Mouse (Mus musculus): ENCODE measurements around the gene Ifna1. TPM values are rescaled to one million over a fixed set of nuclear protein-coding genes. Genes with fewer than 3 reads are reported as not detected.
"Not testable (repeated sequence)": the region's sequence is repeated elsewhere in the genome, so short reads cannot be mapped to it uniquely, and the experiment has no call there.

The Ifna1 gene
- total RNA-seq (2022): not detected

- no peak for DNase-seq (ENCODE audit: low spot score in 2 of 2)
These were observed at the start of gene Ifna1 for GRCm38 (mm10) chr4:88849698-88850097. Gene Ifna1, plus strand, starts transcription at chr4:88850087.

GRCm38 (mm10) chr4:88802954-88803353 lies 46.9 kb upstream of the Ifna1 start, which contains the start of gene Gm13287:
Gene Gm13287, plus strand, starts transcription at chr4:88803254.
- not testable (repeated sequence) for DNase-seq (ENCODE audit: low spot score in 2 of 2)

- DNase-seq (ENCODE audit: low spot score in 2 of 2): not testable (repeated sequence)
These were observed 44.7 kb upstream of the Ifna1 start, which contains the start of gene Gm13288 for GRCm38 (mm10) chr4:88805231-88805630. Gene Gm13288, plus strand, starts transcription at chr4:88805531.

GRCm38 (mm10) chr4:88805761-88806160 lies 44.1 kb upstream of the Ifna1 start:
- DNase-seq (ENCODE audit: low spot score in 2 of 2): peak in 1 of 2 experiments; percentile 10

DNA sequence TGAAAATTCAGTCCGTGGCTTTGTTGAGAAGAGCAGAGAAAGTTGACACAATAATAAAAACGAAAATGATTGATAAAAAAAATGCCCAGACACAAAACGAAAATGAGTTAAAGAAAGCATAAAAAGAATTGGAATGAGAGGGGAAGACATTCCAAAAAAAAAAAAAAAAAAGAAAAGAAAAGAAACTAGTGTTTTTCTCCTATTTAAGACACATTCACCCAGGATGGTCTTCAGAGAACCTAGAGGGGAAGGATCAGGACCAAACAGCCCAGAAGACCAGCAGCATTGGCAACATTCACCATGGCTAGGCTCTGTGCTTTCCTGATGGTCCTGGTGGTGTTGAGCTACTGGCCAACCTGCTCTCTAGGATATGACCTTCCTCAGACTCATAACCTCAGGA lies 34.0 kb upstream of the Ifna1 start, which contains the start of gene Ifna7:
Ifna7 (plus strand) TSS at position 301 of the 400 bp plus-strand sequence.
- no peak for DNase-seq (ENCODE audit: low spot score in 2 of 2)

GRCm38 (mm10) chr4:88819659-88820058 lies 30.2 kb upstream of the Ifna1 start, which contains the start of gene Ifna11:
Gene Ifna11, plus strand, starts transcription at chr4:88819959.
- DNase-seq (ENCODE audit: low spot score in 2 of 2): no peak

DNA sequence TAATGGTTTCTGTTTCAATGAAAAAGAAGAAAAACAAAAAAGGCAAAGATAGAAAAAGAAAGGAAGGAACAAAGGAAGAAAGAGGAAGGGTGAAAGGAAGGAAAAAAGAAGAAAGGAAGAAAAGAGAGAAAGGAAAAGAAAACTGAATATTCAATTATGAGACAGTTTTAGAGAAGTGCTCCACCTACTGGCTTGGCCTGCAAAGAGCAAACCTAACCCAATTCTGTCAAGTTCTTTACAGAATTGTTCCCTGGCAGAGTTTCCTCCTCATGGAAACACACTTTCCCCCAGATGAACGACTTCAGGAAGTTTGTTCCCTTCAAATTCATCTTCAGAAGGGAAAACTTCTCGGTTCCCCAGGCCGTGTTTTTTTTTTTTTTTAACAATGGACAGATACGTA lies 26.9 kb upstream of the Ifna1 start:
- no peak for DNase-seq (ENCODE audit: low spot score in 2 of 2)

DNA sequence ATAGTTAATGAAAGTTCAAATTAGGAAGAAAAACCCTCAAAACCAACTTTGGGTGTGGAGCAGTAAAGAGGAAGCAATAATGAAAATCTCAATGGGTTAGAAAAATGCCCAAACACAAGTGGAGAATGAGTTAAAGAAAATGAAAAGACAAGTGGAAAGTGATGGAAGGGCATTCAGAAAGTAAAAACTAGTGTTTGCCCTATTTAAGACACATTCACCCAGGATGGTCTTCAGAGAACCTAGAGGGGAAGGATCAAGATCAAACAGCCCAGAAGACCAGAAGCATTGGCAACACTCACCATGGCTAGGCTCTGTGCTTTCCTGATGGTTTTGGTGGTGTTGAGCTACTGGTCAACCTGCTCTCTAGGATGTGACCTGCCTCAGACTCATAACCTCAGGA lies 22.8 kb upstream of the Ifna1 start, which contains the start of gene Ifna6:
Ifna6 (plus strand) TSS at position 301 of the 400 bp plus-strand sequence.
- DNase-seq (ENCODE audit: low spot score in 2 of 2): not testable (repeated sequence)

- no peak for DNase-seq (ENCODE audit: low spot score in 2 of 2)
These were observed 19.4 kb upstream of the Ifna1 start for GRCm38 (mm10) chr4:88830523-88830922.

GRCm38 (mm10) chr4:88835225-88835624 lies 14.7 kb upstream of the Ifna1 start, which contains the start of gene Ifna5:
Gene Ifna5, plus strand, starts transcription at chr4:88835525.
- not testable (repeated sequence) for DNase-seq (ENCODE audit: low spot score in 2 of 2)

GRCm38 (mm10) chr4:88838828-88839227 lies 11.1 kb upstream of the Ifna1 start:
- DNase-seq (ENCODE audit: low spot score in 2 of 2): no peak

DNA sequence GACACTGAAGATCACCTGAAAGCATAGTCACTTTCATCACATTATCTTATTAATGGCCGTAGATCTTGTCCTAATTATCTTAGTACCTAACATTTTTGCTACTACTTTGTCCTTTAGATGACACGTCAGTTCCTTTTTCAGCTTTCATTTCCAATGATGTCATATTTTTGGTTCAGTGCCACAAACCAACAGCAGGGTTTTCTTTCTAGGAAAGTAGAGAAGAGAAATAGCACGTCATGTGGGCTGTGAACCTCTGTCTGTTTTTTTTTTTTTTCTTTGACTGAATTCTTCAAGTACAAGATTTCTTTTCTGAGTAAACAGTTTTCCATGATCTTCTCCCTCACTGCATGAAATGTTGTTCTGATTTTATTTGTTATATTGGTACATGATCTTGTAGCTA lies 9.8 kb upstream of the Ifna1 start:
- no peak for DNase-seq (ENCODE audit: low spot score in 2 of 2)

DNA sequence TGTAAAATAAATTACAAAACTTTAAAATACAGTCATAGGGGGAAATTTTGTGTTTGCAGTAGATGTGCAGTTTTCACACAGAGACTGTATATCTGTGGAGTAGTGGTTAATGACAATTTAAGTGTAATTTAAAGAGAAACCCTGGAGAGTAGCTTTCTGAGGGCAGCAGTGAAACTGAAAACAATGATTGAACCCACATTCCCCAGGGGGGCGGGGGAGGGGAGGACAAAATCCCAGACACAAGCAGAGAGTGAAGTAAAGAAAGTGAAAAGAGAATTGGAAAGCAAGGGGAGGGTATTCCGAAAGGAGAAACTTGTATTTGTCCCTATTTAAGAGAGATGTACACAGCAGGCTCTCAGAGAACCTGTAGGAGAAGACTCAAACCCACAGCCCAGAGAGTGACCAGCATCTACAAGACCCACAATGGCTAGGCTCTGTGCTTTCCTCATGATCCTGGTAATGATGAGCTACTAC lies 8.4 kb upstream of the Ifna1 start, which contains the start of gene Ifna4:
Ifna4 (plus strand) TSS at position 424 of the 474 bp plus-strand sequence.
- DNase-seq (ENCODE audit: low spot score in 2 of 2): no peak

- no peak for DNase-seq (ENCODE audit: low spot score in 2 of 2)
These were observed 4.6 kb upstream of the Ifna1 start for GRCm38 (mm10) chr4:88845334-88845733.

GRCm38 (mm10) chr4:88851026-88851763 lies 1.3 kb downstream of the Ifna1 start:
- DNase-seq (ENCODE audit: low spot score in 2 of 2): no peak

GRCm38 (mm10) chr4:88859214-88859613 lies 9.3 kb downstream of the Ifna1 start:
- no peak for DNase-seq (ENCODE audit: low spot score in 2 of 2)

DNA sequence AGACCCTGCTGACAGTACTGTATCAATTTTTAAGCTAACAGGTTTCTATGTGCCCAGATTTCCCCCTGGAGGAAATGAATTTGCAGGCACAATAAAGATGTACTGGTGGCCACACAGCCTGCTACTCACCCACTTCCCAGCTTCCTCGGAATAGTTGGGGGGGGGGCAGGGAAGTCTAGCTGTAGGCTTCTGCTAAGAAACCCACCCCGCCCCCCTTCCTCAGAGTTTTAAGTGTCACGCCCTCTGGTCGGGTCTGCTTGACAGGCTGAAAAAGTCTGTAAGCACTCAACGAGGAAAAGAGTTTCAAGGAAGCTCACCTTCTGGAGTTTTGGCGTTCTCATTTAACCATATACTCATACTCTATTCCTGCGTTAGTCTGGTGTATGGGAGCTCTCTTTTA lies 13.4 kb downstream of the Ifna1 start:
- no peak for DNase-seq (ENCODE audit: low spot score in 2 of 2)

GRCm38 (mm10) chr4:88864599-88864998 lies 14.7 kb downstream of the Ifna1 start:
- DNase-seq (ENCODE audit: low spot score in 2 of 2): no peak

DNA sequence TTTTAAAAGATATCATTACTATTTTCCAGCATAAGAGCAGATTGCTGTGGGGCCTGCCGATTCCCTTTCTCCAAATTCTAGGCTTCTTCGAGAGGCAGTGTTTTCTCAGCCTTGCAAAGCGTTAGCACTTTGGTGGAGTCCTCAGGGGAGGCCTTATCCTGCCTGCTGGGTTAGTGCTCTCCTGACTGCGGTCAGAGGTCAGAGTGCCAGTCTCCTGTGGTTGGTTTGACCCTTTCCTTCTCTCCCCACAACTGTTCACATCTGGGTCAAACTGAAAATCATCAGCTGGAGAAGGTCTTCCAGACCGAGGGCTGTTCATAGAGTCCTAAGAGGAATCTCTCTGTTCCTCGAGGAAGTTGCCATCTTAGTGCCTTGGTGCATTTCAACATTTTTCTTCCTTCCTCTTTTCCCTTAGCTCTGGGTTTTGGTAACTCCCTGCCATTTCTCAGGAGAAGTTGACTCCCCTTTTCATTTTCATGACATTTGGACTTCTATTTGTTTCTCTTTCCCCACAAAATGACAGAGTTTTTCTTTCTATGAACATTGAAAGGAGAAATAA lies 15.2 kb downstream of the Ifna1 start:
- DNase-seq (ENCODE audit: low spot score in 2 of 2): no peak

DNA sequence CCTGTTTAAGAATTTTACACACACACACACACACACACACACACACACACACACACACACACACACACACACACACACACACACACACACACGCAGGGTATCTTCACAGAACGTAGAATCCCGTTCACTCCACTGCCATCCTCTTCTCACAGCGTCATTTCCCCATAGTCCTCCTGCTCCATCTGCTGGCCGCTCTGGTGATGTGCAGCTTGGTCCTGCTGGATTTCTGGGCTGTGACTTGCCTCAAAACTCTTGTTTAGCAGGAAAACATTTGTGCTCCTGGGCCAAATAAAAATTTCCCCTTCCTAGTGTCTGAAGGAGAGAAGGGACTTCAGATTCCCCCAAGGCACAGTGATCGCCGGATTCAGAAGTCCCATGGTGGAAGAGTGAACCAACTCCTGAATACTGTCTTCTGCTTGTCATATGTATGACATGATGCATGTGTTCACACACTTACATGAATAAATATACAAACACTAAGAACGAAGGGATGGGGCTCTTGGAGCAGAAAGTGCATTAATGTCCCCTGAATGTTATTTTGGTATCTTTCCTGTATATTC lies 17.6 kb downstream of the Ifna1 start:
- peak; percentile 32 to 39 for DNase-seq (ENCODE audit: low spot score in 2 of 2)

DNA sequence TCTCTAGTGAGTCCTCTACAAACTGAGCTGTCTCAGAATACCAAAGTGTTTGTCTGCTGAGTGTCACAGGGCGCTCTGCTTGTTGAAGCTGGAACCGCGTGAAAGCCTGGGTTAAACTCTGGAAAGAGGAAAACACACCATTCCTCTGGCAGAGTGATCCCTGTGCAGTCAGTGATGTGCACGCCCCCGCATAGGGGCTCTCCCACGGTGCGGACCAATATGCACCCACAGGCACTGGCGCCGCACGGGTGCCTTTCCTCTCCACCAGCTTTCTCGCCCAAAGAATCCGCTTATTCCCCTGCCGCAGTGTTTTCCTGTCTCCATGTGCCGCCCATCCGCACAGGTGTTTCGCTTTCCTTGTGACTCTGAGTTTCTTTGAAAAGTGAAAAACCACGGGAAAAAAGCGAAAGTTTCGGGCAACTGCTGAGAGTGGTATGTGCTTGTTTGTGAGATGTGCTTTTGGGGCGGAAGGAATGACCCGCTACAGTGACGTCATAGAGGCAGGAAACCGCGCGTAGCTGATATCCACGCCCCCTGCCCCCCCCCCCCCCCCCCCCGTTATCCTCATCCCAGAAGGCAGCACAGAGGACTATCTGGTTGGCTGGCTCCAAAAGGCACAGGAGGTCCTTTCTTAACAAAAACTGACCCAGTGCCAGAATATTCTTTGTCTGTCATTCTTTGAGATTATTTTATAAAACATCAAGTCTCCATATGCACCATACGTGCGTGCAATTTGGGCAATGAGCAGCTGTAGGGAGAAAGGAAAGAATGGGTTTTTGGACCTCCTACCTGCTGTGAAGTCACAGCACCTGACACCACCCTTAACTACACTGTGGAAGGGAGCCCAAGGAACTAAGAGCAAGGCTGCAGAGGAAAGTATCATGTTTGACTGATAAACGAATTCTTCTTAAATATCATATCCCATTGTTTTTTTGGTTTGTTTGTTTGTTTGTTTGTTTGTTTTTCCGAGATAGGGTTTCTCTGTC lies 18.3 kb downstream of the Ifna1 start:
- DNase-seq (ENCODE audit: low spot score in 2 of 2): no peak

Measured in gastrocnemius, adult 8-10 months (tissue).